Mouse (Mus musculus) liver, postnatal 0 days (tissue): ENCODE data around the gene Col2a1.

Source experiments
- CTCF ChIP-seq: sonication (generic); IDR thresholded peaks from 2 replicates; pipeline ENCODE4 v1.5.1; 2016; ENCODE audit warnings: antibody characterized with exemption, low read depth
- EP300 ChIP-seq: IDR thresholded peaks from 2 replicates; pipeline ENCODE4 v1.6.1; 2016; ENCODE audit warnings: antibody characterized with exemption, low read depth, mild to moderate bottlenecking

DNA sequence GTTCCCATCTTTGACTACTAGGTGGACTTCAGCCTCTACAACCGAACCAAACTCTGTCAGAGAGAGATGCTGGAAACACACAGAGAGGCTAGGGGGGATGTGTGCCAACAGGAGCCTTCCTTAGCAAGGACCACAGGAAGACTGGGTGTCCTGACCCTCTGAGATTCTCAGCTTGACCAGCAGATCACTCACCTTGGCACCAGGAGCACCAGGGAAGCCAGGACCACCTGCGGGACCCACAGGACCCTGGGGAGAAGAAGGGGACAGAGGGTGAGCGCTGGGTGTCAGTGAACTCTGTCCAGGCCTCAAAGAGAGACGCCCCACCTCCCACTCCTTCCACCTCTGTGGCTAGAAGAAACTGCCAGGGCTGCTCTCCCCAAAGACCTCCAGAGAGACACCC, 13.8 kb downstream of the Col2a1 start:
- TF ChIP-seq CTCF: no peak
- no peak for TF ChIP-seq EP300
